In genomic region chr17:73518359-73518758, GRCm38 (mm10) we compare ENCODE assay signal across 24 mouse cellular contexts.
DNase-seq lines count a peak whose midpoint lies in the region; ATAC-seq lines count a peak whose summit lies in the region.
"Had no signal": no experiment of that assay in that cellular context is flagged by ENCODE, and none has a peak within 500 bp of the region (broad histone marks: within the 10 kb centered on the region; RNA-seq: fewer than 3 reads in every experiment).

No protein-coding gene starts in this region.

- WGBS in forebrain, embryonic 16.5 days = 17% methylated on average over 1 of the region's 1 CpGs
- WGBS in forebrain, embryonic 10.5 days = 74% methylated on average over 1 of the region's 1 CpGs

- no peak overlapping the region for H3K4me2 ChIP-seq in forebrain, embryonic 16.5 days (ENCODE audit: low read length)
- H3K4me2 ChIP-seq: embryonic facial prominence, embryonic 13.5 days; heart, embryonic 15.5 days had no signal

- ATAC-seq in forebrain, embryonic 16.5 days = peak; percentile 39
- ATAC-seq: CD4-positive, CD25-positive, alpha-beta regulatory T cell, adult 4 months; hindbrain, embryonic 16.5 days; intestine, embryonic 16.5 days; Patski had no signal

- no peak overlapping the region for H3K9ac ChIP-seq in forebrain, embryonic 16.5 days (replicated peaks; ENCODE audit: low read depth, low read length)
- H3K9ac ChIP-seq: embryonic facial prominence, embryonic 13.5 days; heart, embryonic 15.5 days; liver, embryonic 14.5 days had no signal

- DNase-seq in forebrain, embryonic 10.5 days (ENCODE audit: extremely low spot score, low spot score) = no peak
- peak; percentile 83 for DNase-seq in brain, adult 2 months (ENCODE audit: low read depth, low spot score)
- DNase-seq in left cerebral cortex, adult 18-20 months (ENCODE audit: low spot score in 2 of 2) = peak; percentile 34 to 59
- DNase-seq in right cerebral cortex, postnatal 10 days (ENCODE audit: low spot score in 2 of 2) = peak; percentile 56 to 80
- no peak for DNase-seq in spleen, postnatal 4 days (ENCODE audit: low spot score in 2 of 2)
- DNase-seq in ovary, postnatal 10 days (ENCODE audit: low spot score) = no peak
- DNase-seq in urinary bladder, postnatal 25 days (ENCODE audit: low spot score) = no peak
- DNase-seq: adrenal gland, adult 8-10 months; cerebellum, adult 9-11 months; gastrocnemius, adult 2 months; heart, adult 11 months; heart, postnatal 4 days; kidney, postnatal 36 days; thymus, postnatal 36 days had no signal

- H3K36me3 ChIP-seq in forebrain, embryonic 16.5 days (ENCODE audit: control insufficient read depth, insufficient read depth) = no peaks in the 10 kb centered on the region
- H3K36me3 ChIP-seq in forebrain, embryonic 10.5 days (replicated peaks) = no peaks in the 10 kb centered on the region
- H3K36me3 ChIP-seq: embryonic facial prominence, embryonic 13.5 days; heart, embryonic 15.5 days; midbrain, embryonic 10.5 days had no signal

- peaks cover 3% of the 10 kb centered on the region for H3K4me1 ChIP-seq in forebrain, embryonic 16.5 days (replicated peaks; ENCODE audit: control insufficient read depth, insufficient read depth, low read length)
- no peaks in the 10 kb centered on the region; the same call in 1 of the 2 replicates for H3K4me1 ChIP-seq in forebrain, embryonic 10.5 days
- H3K4me1 ChIP-seq: embryonic facial prominence, embryonic 13.5 days; heart, embryonic 15.5 days; midbrain, embryonic 10.5 days had no signal

- no peaks in the 10 kb centered on the region for H3K9me3 ChIP-seq in forebrain, embryonic 16.5 days (ENCODE audit: control insufficient read depth, low read length)
- H3K9me3 ChIP-seq in forebrain, embryonic 10.5 days = no peaks in the 10 kb centered on the region
- H3K9me3 ChIP-seq: embryonic facial prominence, embryonic 13.5 days; heart, embryonic 15.5 days; midbrain, embryonic 10.5 days had no signal

- no peak overlapping the region for H3K27ac ChIP-seq in forebrain, embryonic 16.5 days (ENCODE audit: low read length)
- H3K27ac ChIP-seq in forebrain, embryonic 10.5 days = no peak overlapping the region
- H3K27ac ChIP-seq: embryonic facial prominence, embryonic 13.5 days; gastrocnemius, adult 2 months; heart, embryonic 15.5 days; liver, embryonic 14.5 days; macrophage; midbrain, embryonic 10.5 days had no signal

- H3K27me3 ChIP-seq in forebrain, embryonic 16.5 days (replicated peaks; ENCODE audit: control insufficient read depth, insufficient read depth, low read length) = no peaks in the 10 kb centered on the region
- no peaks in the 10 kb centered on the region for H3K27me3 ChIP-seq in forebrain, embryonic 10.5 days (ENCODE audit: poor library complexity, severe bottlenecking)
- H3K27me3 ChIP-seq: embryonic facial prominence, embryonic 13.5 days; heart, embryonic 15.5 days; Patski had no signal

- no peak overlapping the region for H3K4me3 ChIP-seq in forebrain, embryonic 16.5 days (replicated peaks; ENCODE audit: low read length)
- H3K4me3 ChIP-seq in forebrain, embryonic 10.5 days = no peak overlapping the region
- H3K4me3 ChIP-seq: embryonic facial prominence, embryonic 13.5 days; gastrocnemius, adult 2 months; heart, embryonic 15.5 days; midbrain, embryonic 10.5 days had no signal

Comparison
In these comparisons a context has a peak if more than half of its experiments do, and no peak if none do; other contexts are left out.
1. DNase-seq: peak in brain, adult 2 months (single experiment), left cerebral cortex, adult 18-20 months (2 of 2) and right cerebral cortex, postnatal 10 days (2 of 2); none in forebrain, embryonic 10.5 days (single experiment), spleen, postnatal 4 days (0 of 2), ovary, postnatal 10 days (single experiment) and urinary bladder, postnatal 25 days (single experiment).